Comparison of ENCODE assay signal across 9 mouse cellular contexts in genomic region chr11:70002471-70002870, GRCm38 (mm10). TPM values are rescaled to one million over a fixed set of nuclear protein-coding genes. Genes with fewer than 3 reads are reported as not detected.
DNase-seq lines count a peak whose midpoint lies in the region; ATAC-seq and TF ChIP-seq lines count a peak whose summit lies in the region.
"Had no signal": no experiment of that assay in that cellular context is flagged by ENCODE, and none has a peak within 500 bp of the region (broad histone marks: within the 10 kb centered on the region; RNA-seq: fewer than 3 reads in every experiment).

No protein-coding gene starts in this region.

- no peak for DNase-seq in cerebellum, adult 2 months
- no peak for DNase-seq in cerebellum, postnatal 25 days
- no peak for DNase-seq in limb, embryonic 14.5 days (ENCODE audit: low spot score)
- no peak for DNase-seq in stomach, postnatal 0 days (ENCODE audit: low spot score)
- no peak for DNase-seq in embryo, embryonic 9.5 days (ENCODE audit: extremely low spot score)
- DNase-seq in cerebellum, adult 9-11 months: no peak
- DNase-seq: cerebellum, adult 11-12 months had no signal

- no peak for TF ChIP-seq CTCF in cerebellum, adult 2 months (IDR thresholded peaks at IDR 0.05; ENCODE audit: borderline replicate concordance, insufficient read depth, low read depth, low read length)
- TF ChIP-seq CTCF in stomach, postnatal 0 days (IDR thresholded peaks at IDR 0.05; ENCODE audit: low read depth): no peak

- H3K27ac ChIP-seq in cerebellum, adult 2 months (ENCODE audit: insufficient read depth, low read length): no peak overlapping the region
- no peak overlapping the region for H3K27ac ChIP-seq in limb, embryonic 14.5 days (replicated peaks; ENCODE audit: low read depth, low read length)
- H3K27ac ChIP-seq in stomach, postnatal 0 days (replicated peaks): no peak overlapping the region

- H3K4me3 ChIP-seq in cerebellum, adult 2 months (replicated peaks; ENCODE audit: insufficient read depth, low read depth, low read length): peak overlapping the region; percentile 15
- peak overlapping the region; percentile 55 for H3K4me3 ChIP-seq in megakaryocyte, embryonic 14.5 days (replicated peaks)
- H3K4me3 ChIP-seq in limb, embryonic 14.5 days (replicated peaks; ENCODE audit: low read length): peak overlapping the region; percentile 80
- no peak overlapping the region for H3K4me3 ChIP-seq in stomach, postnatal 0 days (ENCODE audit: low read depth, low read length)

- H3K9me3 ChIP-seq in megakaryocyte, embryonic 14.5 days: no peaks in the 10 kb centered on the region
- H3K9me3 ChIP-seq in limb, embryonic 14.5 days (ENCODE audit: control insufficient read depth, low read length): no peaks in the 10 kb centered on the region
- no peaks in the 10 kb centered on the region for H3K9me3 ChIP-seq in stomach, postnatal 0 days (ENCODE audit: control insufficient read depth, low read length)

- no peak for TF ChIP-seq EP300 in stomach, postnatal 0 days (optimal IDR thresholded peaks at IDR 0.05)

- no peak for TF ChIP-seq POLR2A in cerebellum, adult 2 months (IDR thresholded peaks at IDR 0.05; ENCODE audit: borderline replicate concordance, insufficient read depth, low read length)
- no peak for TF ChIP-seq POLR2A in limb, embryonic 14.5 days (IDR thresholded peaks at IDR 0.05; ENCODE audit: borderline replicate concordance, extremely low read depth, insufficient read depth, insufficient read length)

- H3K9ac ChIP-seq in limb, embryonic 14.5 days (ENCODE audit: low read depth, low read length, severe bottlenecking): no peak overlapping the region
- no peak overlapping the region for H3K9ac ChIP-seq in stomach, postnatal 0 days (ENCODE audit: low read length)

- WGBS in cerebellum, adult 2 months: 76% methylated on average over 2 of the region's 2 CpGs
- 89% methylated on average over 2 of the region's 2 CpGs for WGBS in limb, embryonic 14.5 days
- WGBS in stomach, postnatal 0 days: 87% methylated on average over 2 of the region's 2 CpGs

- H3K27me3 ChIP-seq in cerebellum, adult 2 months (ENCODE audit: control insufficient read depth, insufficient read depth, low read length): no peaks in the 10 kb centered on the region
- no peaks in the 10 kb centered on the region for H3K27me3 ChIP-seq in megakaryocyte, embryonic 14.5 days (replicated peaks)
- H3K27me3 ChIP-seq in limb, embryonic 14.5 days (ENCODE audit: control insufficient read depth, insufficient read depth, low read length): no peaks in the 10 kb centered on the region
- H3K27me3 ChIP-seq in stomach, postnatal 0 days (ENCODE audit: control insufficient read depth, insufficient read depth, low read length): no peaks in the 10 kb centered on the region

- no peak for ATAC-seq in megakaryocyte, adult 5-6 weeks (ENCODE audit: poor library complexity, severe bottlenecking)
- ATAC-seq in limb, embryonic 14.5 days (ENCODE audit: low FRiP score, low read depth): no peak
- ATAC-seq in stomach, postnatal 0 days (ENCODE audit: low FRiP score, low TSS enrichment): no peak

- H3K4me1 ChIP-seq in cerebellum, adult 2 months (ENCODE audit: control insufficient read depth, insufficient read depth, low read length): peaks cover 3% of the 10 kb centered on the region
- H3K4me1 ChIP-seq in megakaryocyte, embryonic 14.5 days: peaks cover 76% of the 10 kb centered on the region
- peaks cover 22% of the 10 kb centered on the region for H3K4me1 ChIP-seq in limb, embryonic 14.5 days (ENCODE audit: control insufficient read depth, insufficient read depth, low read length)
- no peaks in the 10 kb centered on the region for H3K4me1 ChIP-seq in stomach, postnatal 0 days (replicated peaks; ENCODE audit: control insufficient read depth, insufficient read depth)

- peaks cover 65% of the 10 kb centered on the region for H3K36me3 ChIP-seq in megakaryocyte, embryonic 14.5 days (replicated peaks; ENCODE audit: low read length)
- H3K36me3 ChIP-seq in limb, embryonic 14.5 days (ENCODE audit: control insufficient read depth, insufficient read depth, low read length): peaks cover 55% of the 10 kb centered on the region
- H3K36me3 ChIP-seq in stomach, postnatal 0 days (ENCODE audit: control insufficient read depth, insufficient read depth, low read length): peaks cover 25% of the 10 kb centered on the region

- peak overlapping the region; percentile 96 for H3K4me2 ChIP-seq in limb, embryonic 14.5 days (replicated peaks; ENCODE audit: low read depth, low read length, severe bottlenecking)
- H3K4me2 ChIP-seq in stomach, postnatal 0 days (replicated peaks; ENCODE audit: low read depth): 0 out of 2 replicates have a peak overlapping the region, but pooled peaks have one; percentile 71

RNA-seq across cellular contexts. Expression of gene Dvl2, which starts 2.1 kb away (rescaled TPM):
- 27.2 and 28.9 TPM in 2 replicates for polyA plus RNA-seq in cerebellum, adult 2 months (2012; rRNA removed)
- polyA plus RNA-seq in megakaryocyte, embryonic 14.5 days (2012; ENCODE audit: insufficient read depth, low replicate concordance): 28.6 and 64.4 TPM in 2 replicates
- total RNA-seq in megakaryocyte, adult 5-6 weeks (2015): 7.9 and 9.3 TPM in 2 replicates
- total RNA-seq in megakaryocyte, adult 5-6 weeks (2017): 12.7 and 16.9 TPM in 2 replicates
- 65.4 and 81.0 TPM in 2 replicates for polyA plus RNA-seq in limb, embryonic 14.5 days (2012; rRNA removed)
- polyA plus RNA-seq in limb, embryonic 14.5 days (2014; fragmentation: Nextera tagmentation; extraction: Ambion mirVana): 40.3 and 47.0 TPM in 2 replicates
- 9.8 and 11.1 TPM in 2 replicates for polyA plus RNA-seq in stomach, postnatal 0 days (2015; fragmentation: Nextera tagmentation; extraction: Ambion mirVana)

RNA-seq across cellular contexts. Expression of gene Phf23, which starts 6.9 kb away (rescaled TPM):
- 41.8 and 44.4 TPM in 2 replicates for polyA plus RNA-seq in cerebellum, adult 2 months (2012; rRNA removed)
- polyA plus RNA-seq in megakaryocyte, embryonic 14.5 days (2012; ENCODE audit: insufficient read depth, low replicate concordance): 24.1 and 85.6 TPM in 2 replicates
- 34.0 and 37.0 TPM in 2 replicates for total RNA-seq in megakaryocyte, adult 5-6 weeks (2015)
- 42.5 and 45.8 TPM in 2 replicates for total RNA-seq in megakaryocyte, adult 5-6 weeks (2017)
- polyA plus RNA-seq in limb, embryonic 14.5 days (2012; rRNA removed): 66.7 and 69.2 TPM in 2 replicates
- polyA plus RNA-seq in limb, embryonic 14.5 days (2014; fragmentation: Nextera tagmentation; extraction: Ambion mirVana): 51.7 and 60.5 TPM in 2 replicates
- 34.4 and 38.5 TPM in 2 replicates for polyA plus RNA-seq in stomach, postnatal 0 days (2015; fragmentation: Nextera tagmentation; extraction: Ambion mirVana)

RNA-seq across cellular contexts. Expression of gene Gabarap, which starts 11.5 kb away (rescaled TPM):
- 344 and 366 TPM in 2 replicates for polyA plus RNA-seq in cerebellum, adult 2 months (2012; rRNA removed)
- 495 and 977 TPM in 2 replicates for polyA plus RNA-seq in megakaryocyte, embryonic 14.5 days (2012; ENCODE audit: insufficient read depth, low replicate concordance)
- total RNA-seq in megakaryocyte, adult 5-6 weeks (2015): 843 and 872 TPM in 2 replicates
- total RNA-seq in megakaryocyte, adult 5-6 weeks (2017): 599 and 651 TPM in 2 replicates
- polyA plus RNA-seq in limb, embryonic 14.5 days (2012; rRNA removed): 431 and 477 TPM in 2 replicates
- polyA plus RNA-seq in limb, embryonic 14.5 days (2014; fragmentation: Nextera tagmentation; extraction: Ambion mirVana): 574 and 593 TPM in 2 replicates
- 536 and 544 TPM in 2 replicates for polyA plus RNA-seq in stomach, postnatal 0 days (2015; fragmentation: Nextera tagmentation; extraction: Ambion mirVana)

RNA-seq across cellular contexts. Expression of gene Acadvl, which starts 12.7 kb away (rescaled TPM):
- 104 and 112 TPM in 2 replicates for polyA plus RNA-seq in cerebellum, adult 2 months (2012; rRNA removed)
- polyA plus RNA-seq in megakaryocyte, embryonic 14.5 days (2012; ENCODE audit: insufficient read depth, low replicate concordance): 12.7 and 34.2 TPM in 2 replicates
- total RNA-seq in megakaryocyte, adult 5-6 weeks (2015): 32.7 and 35.0 TPM in 2 replicates
- 31.7 and 37.0 TPM in 2 replicates for total RNA-seq in megakaryocyte, adult 5-6 weeks (2017)
- 52.9 and 55.4 TPM in 2 replicates for polyA plus RNA-seq in limb, embryonic 14.5 days (2012; rRNA removed)
- polyA plus RNA-seq in limb, embryonic 14.5 days (2014; fragmentation: Nextera tagmentation; extraction: Ambion mirVana): 71.8 and 77.0 TPM in 2 replicates
- 136 and 143 TPM in 2 replicates for polyA plus RNA-seq in stomach, postnatal 0 days (2015; fragmentation: Nextera tagmentation; extraction: Ambion mirVana)

RNA-seq across cellular contexts. Expression of gene Dlg4, which starts 14.3 kb away (rescaled TPM):
- 352 and 374 TPM in 2 replicates for polyA plus RNA-seq in cerebellum, adult 2 months (2012; rRNA removed)
- polyA plus RNA-seq in megakaryocyte, embryonic 14.5 days (2012; ENCODE audit: insufficient read depth, low replicate concordance): 16.1 and 22.0 TPM in 2 replicates
- 5.2 and 10.1 TPM in 2 replicates for total RNA-seq in megakaryocyte, adult 5-6 weeks (2015)
- total RNA-seq in megakaryocyte, adult 5-6 weeks (2017): 1.3 and 3.7 TPM in 2 replicates
- 89.6 and 99.8 TPM in 2 replicates for polyA plus RNA-seq in limb, embryonic 14.5 days (2012; rRNA removed)
- 9.7 and 10.0 TPM in 2 replicates for polyA plus RNA-seq in limb, embryonic 14.5 days (2014; fragmentation: Nextera tagmentation; extraction: Ambion mirVana)
- 2.6 and 3.9 TPM in 2 replicates for polyA plus RNA-seq in stomach, postnatal 0 days (2015; fragmentation: Nextera tagmentation; extraction: Ambion mirVana)
